Mouse (Mus musculus) intestine, postnatal 0 days (tissue): Measurements from ENCODE around the gene Sgsm1. TPM values are rescaled to one million over a fixed set of nuclear protein-coding genes. Genes with fewer than 3 reads are reported as not detected.

ENCODE experiments used
- ATAC-seq: fragments of 200-750 bp; cut with Nextera tagmentation; 2 replicates; pipeline ENCODE4 v1.8.0; 2017; ENCODE audit warnings: mild to moderate bottlenecking, moderate TSS enrichment, moderate library complexity
- H3K27ac ChIP-seq: fragments of 300-500 bp; sonication (generic); 2 replicates; pipeline ENCODE4 v1.5.1; 2014; ENCODE audit warnings: mild to moderate bottlenecking, low read depth, low read length, moderate library complexity
- H3K27me3 ChIP-seq: fragments of 300-500 bp; sonication (generic); replicated peaks from 2 replicates; pipeline ENCODE4 v1.6.1; 2014; ENCODE audit warnings: low read length, mixed read lengths; ENCODE audit not compliant: control insufficient read depth, insufficient read depth
- H3K36me3 ChIP-seq: fragments of 300-500 bp; sonication (generic); 2 replicates; pipeline ENCODE4 v1.6.1; 2014; ENCODE audit warnings: mild to moderate bottlenecking, moderate library complexity; ENCODE audit not compliant: control insufficient read depth, insufficient read depth
- H3K4me1 ChIP-seq: fragments of 300-500 bp; sonication (generic); replicated peaks from 2 replicates; pipeline ENCODE4 v1.6.1; 2014; ENCODE audit warnings: antibody characterized with exemption, low read length, mixed read lengths; ENCODE audit not compliant: control insufficient read depth, insufficient read depth
- H3K4me2 ChIP-seq: fragments of 300-500 bp; sonication (generic); replicated peaks from 2 replicates; pipeline ENCODE4 v1.6.1; 2014; ENCODE audit warnings: low read depth, mild to moderate bottlenecking, moderate library complexity
- H3K4me3 ChIP-seq: fragments of 300-500 bp; sonication (generic); 2 replicates; pipeline ENCODE4 v1.5.1; 2014; ENCODE audit warnings: low read depth, low read length
- H3K9ac ChIP-seq: fragments of 300-500 bp; sonication (generic); 2 replicates; pipeline ENCODE4 v1.6.1; 2014; ENCODE audit warnings: mild to moderate bottlenecking, low read depth, low read length
- H3K9me3 ChIP-seq: fragments of 300-500 bp; sonication (generic); 2 replicates; pipeline ENCODE4 v1.6.1; 2016; ENCODE audit warnings: mixed run types; ENCODE audit not compliant: control insufficient read depth
- CTCF ChIP-seq: sonication (generic); IDR thresholded peaks from 2 replicates; pipeline ENCODE4 v1.5.1; 2016; ENCODE audit warnings: low read depth, mild to moderate bottlenecking, control low read depth, antibody characterized with exemption, moderate library complexity
- WGBS: fragments of 180-500 bp; shearing (Covaris S2); extraction: QIAGEN DNeasy Blood & Tissue Kit; methylation state at CpG from one replicate; pipeline ENCODE4 v1.1.7; 2014; 5-methylcytosine and 5-hydroxymethylcytosine counted together
- polyA plus RNA-seq: library from polyadenylated mRNA; unstranded; fragments of >200 nt; fragmentation: Nextera tagmentation; extraction: Ambion mirVana; gene quantifications from 2 replicates; pipeline ENCODE4 v1.2.1, GENCODE M21; 2015

Gene Sgsm1
- polyA plus RNA-seq, 1 experiment from 2014 or later: 4.0 TPM

- Histone ChIP-seq H3K36me3 (no peaks in the 10 kb centered on the region), H3K9ac (no peak overlapping the region), H3K27ac (no peak overlapping the region), H3K4me2 (peak overlapping the region; percentile 27; the same call in 1 of the 2 replicates), H3K9me3 (no peaks in the 10 kb centered on the region), H3K4me1 (no peaks in the 10 kb centered on the region), H3K27me3 (peaks cover 16% of the 10 kb centered on the region; the same call in 1 of the 2 replicates), H3K4me3 (no peak overlapping the region)
- ATAC-seq: no peak
- no peak for TF ChIP-seq CTCF
- 8% methylated on average over 25 of the region's 25 CpGs for WGBS
Measured at GRCm38 (mm10) chr5:113306750-113307477, 3.7 kb downstream of the Sgsm1 start.

DNA sequence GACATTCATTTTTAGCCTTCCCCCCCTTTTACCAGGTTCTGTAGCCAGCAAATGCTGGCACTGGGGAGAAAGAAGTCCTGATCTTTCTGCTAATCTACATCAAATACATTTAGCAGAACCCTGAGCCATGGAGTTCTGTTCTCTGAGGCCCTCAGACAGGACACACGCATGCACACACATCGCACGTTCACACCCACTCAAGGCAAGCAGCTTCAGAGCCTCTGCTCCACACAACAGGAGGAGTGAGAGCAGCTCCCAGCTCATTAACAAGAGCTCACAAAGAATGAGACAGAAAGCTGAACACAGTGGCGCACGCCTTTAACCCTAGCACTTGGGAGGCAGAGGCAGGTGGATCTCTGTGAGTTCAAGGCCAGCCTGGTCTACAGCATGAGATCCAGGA lies 6.1 kb downstream of the Sgsm1 start:
- no peak for TF ChIP-seq CTCF
- no peaks in the 10 kb centered on the region for H3K4me1 ChIP-seq
- H3K4me3 ChIP-seq: no peak overlapping the region
- no peaks in the 10 kb centered on the region for H3K36me3 ChIP-seq
- ATAC-seq: no peak
- WGBS: 94% methylated on average over 5 of the region's 5 CpGs
- no peak overlapping the region for H3K4me2 ChIP-seq
- no peaks in the 10 kb centered on the region for H3K9me3 ChIP-seq
- no peak overlapping the region for H3K27ac ChIP-seq
- H3K27me3 ChIP-seq: peaks cover 10% of the 10 kb centered on the region; the same call in 1 of the 2 replicates
- H3K9ac ChIP-seq: no peak overlapping the region

DNA sequence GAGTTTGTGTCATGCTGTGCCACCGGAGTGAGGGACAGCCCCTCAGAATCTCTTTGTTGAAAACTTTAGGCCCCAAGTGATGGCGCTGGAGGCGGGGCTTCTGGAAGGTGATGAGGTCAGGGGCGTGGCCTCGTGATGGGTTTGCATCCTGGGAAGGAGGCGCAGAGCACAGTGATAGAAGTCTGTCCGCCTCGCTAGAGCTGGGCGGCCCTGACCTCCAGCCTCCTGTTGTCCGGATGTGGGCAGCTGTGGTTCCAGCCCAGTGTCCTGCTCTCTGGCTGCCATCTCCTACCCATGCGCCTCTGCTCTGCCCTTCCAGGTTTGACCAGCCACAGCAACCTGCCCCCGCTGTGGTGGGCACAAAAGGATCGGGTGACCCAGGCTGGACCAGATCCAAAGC lies 8.7 kb downstream of the Sgsm1 start:
- no peak overlapping the region for H3K4me3 ChIP-seq
- TF ChIP-seq CTCF: no peak
- no peak overlapping the region for H3K27ac ChIP-seq
- H3K4me2 ChIP-seq: no peak overlapping the region
- H3K9ac ChIP-seq: no peak overlapping the region
- no peaks in the 10 kb centered on the region for H3K4me1 ChIP-seq
- no peaks in the 10 kb centered on the region for H3K36me3 ChIP-seq
- 35% methylated on average over 13 of the region's 13 CpGs for WGBS
- H3K9me3 ChIP-seq: no peaks in the 10 kb centered on the region
- H3K27me3 ChIP-seq: peaks cover 3% of the 10 kb centered on the region; the same call in 1 of the 2 replicates
- ATAC-seq: no peak

DNA sequence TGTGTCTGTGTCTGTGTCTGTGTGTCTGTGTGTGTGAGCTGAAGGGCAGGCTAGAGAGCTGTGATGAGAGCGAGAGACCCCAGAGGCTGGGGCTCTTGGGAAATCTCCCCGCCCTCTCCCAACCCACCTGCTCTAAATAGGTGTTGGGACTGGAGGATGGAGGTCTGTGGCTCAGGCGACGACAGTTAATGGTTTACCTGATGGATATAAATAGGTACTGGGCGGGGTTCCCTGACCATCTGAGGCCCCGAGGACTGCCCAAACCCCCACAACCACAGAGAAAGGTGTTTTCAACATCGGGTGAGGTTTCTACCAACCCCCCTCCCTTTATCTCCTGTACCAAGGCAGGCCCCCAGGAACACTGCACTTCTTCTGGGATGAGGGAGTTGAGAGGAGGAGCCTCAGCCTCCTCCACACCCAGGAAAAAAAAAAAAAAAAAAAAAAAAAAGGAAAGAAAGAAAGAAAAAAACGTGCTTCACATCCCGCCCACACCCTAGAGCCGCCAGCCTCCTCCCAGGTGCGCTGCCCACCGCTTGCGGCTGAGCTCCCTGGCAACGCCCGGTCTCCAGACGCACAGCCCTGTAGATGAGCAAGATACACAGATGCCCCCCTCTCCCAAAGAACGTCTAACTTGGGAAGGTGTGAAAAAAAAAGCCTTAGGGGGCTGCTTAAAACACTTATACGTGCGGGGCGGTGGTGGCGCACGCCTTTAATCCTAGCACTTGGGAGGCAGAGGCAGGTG lies 10.3 kb downstream of the Sgsm1 start:
- TF ChIP-seq CTCF: no peak
- no peak for ATAC-seq
- 39% methylated on average over 22 of the region's 22 CpGs for WGBS
- Histone ChIP-seq H3K9me3 (no peaks in the 10 kb centered on the region), H3K36me3 (no peaks in the 10 kb centered on the region), H3K4me1 (no peaks in the 10 kb centered on the region), H3K9ac (no peak overlapping the region), H3K27ac (no peak overlapping the region), H3K27me3 (no peaks in the 10 kb centered on the region), H3K4me3 (no peak overlapping the region), H3K4me2 (peak overlapping the region; percentile 18; the same call in 1 of the 2 replicates)

DNA sequence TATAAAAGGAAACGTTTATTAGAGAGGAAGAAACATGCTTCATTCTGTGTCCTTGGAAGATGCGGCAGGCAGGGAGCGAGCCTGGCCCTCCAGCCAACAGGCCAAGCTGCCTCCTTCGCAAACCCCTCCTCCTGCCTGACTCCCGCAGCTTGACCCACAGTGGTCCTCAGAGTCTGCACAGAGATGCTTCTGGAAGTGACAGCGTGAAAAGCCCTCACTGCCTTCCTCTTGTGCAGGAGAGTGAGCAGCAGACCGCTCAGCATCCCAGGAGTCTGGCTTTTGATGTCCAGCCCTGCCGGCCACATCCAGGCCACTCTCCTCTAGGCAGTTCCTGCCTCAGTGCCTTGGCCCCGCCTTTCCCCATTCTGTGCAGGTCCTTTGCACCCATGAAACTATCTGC lies 11.2 kb downstream of the Sgsm1 start:
- Histone ChIP-seq H3K36me3 (no peaks in the 10 kb centered on the region), H3K27me3 (no peaks in the 10 kb centered on the region), H3K4me2 (no peak overlapping the region), H3K9me3 (no peaks in the 10 kb centered on the region), H3K4me1 (no peaks in the 10 kb centered on the region), H3K9ac (no peak overlapping the region), H3K27ac (no peak overlapping the region), H3K4me3 (no peak overlapping the region)
- TF ChIP-seq CTCF: no peak
- 45% methylated on average over 9 of the region's 9 CpGs for WGBS
- no peak for ATAC-seq

- Histone ChIP-seq H3K27ac (no peak overlapping the region), H3K36me3 (no peaks in the 10 kb centered on the region), H3K27me3 (no peaks in the 10 kb centered on the region), H3K9me3 (no peaks in the 10 kb centered on the region), H3K4me3 (no peak overlapping the region), H3K4me1 (no peaks in the 10 kb centered on the region), H3K9ac (no peak overlapping the region), H3K4me2 (no peak overlapping the region)
- no peak for ATAC-seq
- TF ChIP-seq CTCF: no peak
- 52% methylated on average over 6 of the region's 6 CpGs for WGBS
Measured at GRCm38 (mm10) chr5:113298826-113299225, 11.8 kb downstream of the Sgsm1 start.
